Mouse (Mus musculus) cerebellum, adult 2 months (tissue): ENCODE measurements around the gene Tnrc6a. TPM values are rescaled to one million over a fixed set of nuclear protein-coding genes. Genes with fewer than 3 reads are reported as not detected.

ENCODE experiments used
- DNase-seq, 2 experiments: peaks; one replicate each; pipeline ENCODE4 v3.0.0; 2021
- H3K27ac ChIP-seq: fragments of 200-500 bp; 2 replicates; pipeline ENCODE4 v1.5.1; 2012; ENCODE audit warnings: low read length, control low read depth, inconsistent platforms; ENCODE audit not compliant: insufficient read depth
- H3K27me3 ChIP-seq: fragments of 200-500 bp; 2 replicates; pipeline ENCODE4 v1.6.1; 2012; ENCODE audit warnings: inconsistent platforms, mild to moderate bottlenecking, low read length, moderate library complexity; ENCODE audit not compliant: control insufficient read depth, insufficient read depth
- H3K4me1 ChIP-seq: fragments of 200-500 bp; 2 replicates; pipeline ENCODE4 v1.6.1; 2011; ENCODE audit warnings: low read length; ENCODE audit not compliant: control insufficient read depth, insufficient read depth
- H3K4me3 ChIP-seq: fragments of 200-500 bp; replicated peaks from 2 replicates; pipeline ENCODE3; 2011; ENCODE audit warnings: mild to moderate bottlenecking, low read depth, low read length, control low read depth; ENCODE audit not compliant: insufficient read depth
- CTCF ChIP-seq: fragments of 200-500 bp; IDR thresholded peaks from 2 replicates; pipeline ENCODE4 v1.5.1; 2011; ENCODE audit warnings: low read depth, mild to moderate bottlenecking, control low read depth, low read length, moderate library complexity, borderline replicate concordance; ENCODE audit not compliant: insufficient read depth
- POLR2A ChIP-seq: fragments of 200-500 bp; IDR thresholded peaks from 2 replicates; pipeline ENCODE4 v1.6.1; 2011; ENCODE audit warnings: low read length, control low read depth, borderline replicate concordance; ENCODE audit not compliant: insufficient read depth
- WGBS: fragments of 180-500 bp; shearing (Covaris S2); methylation state at CpG from one replicate; pipeline ENCODE4 v1.1.7; 2018; 5-methylcytosine and 5-hydroxymethylcytosine counted together
- polyA plus RNA-seq: library from polyadenylated mRNA; depleted of rRNA; stranded (reverse); fragments of >200 nt; gene quantifications from 2 replicates; pipeline ENCODE4 v1.2.3, GENCODE M21; 2012; rRNA removed

Gene Tnrc6a
- polyA plus RNA-seq = 91.0 and 95.3 TPM in 2 replicates

- peak; percentile 77 for TF ChIP-seq POLR2A
- no peak for TF ChIP-seq CTCF
- Histone ChIP-seq H3K27ac (peak within 1 kb of the TSS; percentile 100), H3K4me1 (peaks cover 5% of the 10 kb centered on the region; the same call in 1 of the 2 replicates), H3K27me3 (no peaks in the 10 kb centered on the region), H3K4me3 (peak within 1 kb of the TSS; percentile 99)
- under 1% methylated on average over 52 of the region's 55 CpGs for WGBS
- DNase-seq = peak; percentile 93 to 97
Measured at GRCm38 (mm10) chr7:123123665-123124298, at the start of gene Tnrc6a. TSS of gene Tnrc6a (plus strand) at chr7:123123885.

- no peak for DNase-seq
- no peak overlapping the region for H3K4me3 ChIP-seq
- WGBS = 80% methylated on average over 4 of the region's 4 CpGs
- peaks cover 3% of the 10 kb centered on the region; the same call in 1 of the 2 replicates for H3K4me1 ChIP-seq
- no peak for TF ChIP-seq CTCF
- TF ChIP-seq POLR2A = no peak
- no peak overlapping the region for H3K27ac ChIP-seq
- no peaks in the 10 kb centered on the region for H3K27me3 ChIP-seq
Measured at GRCm38 (mm10) chr7:123082236-123082635, 41.4 kb upstream of the Tnrc6a start.

- Histone ChIP-seq H3K27me3 (no peaks in the 10 kb centered on the region), H3K4me1 (peaks cover 3% of the 10 kb centered on the region; the same call in 1 of the 2 replicates), H3K4me3 (no peak overlapping the region), H3K27ac (no peak overlapping the region)
- no peak for DNase-seq
- WGBS = 36% methylated on average over 12 of the region's 12 CpGs
- TF ChIP-seq CTCF = no peak
- no peak for TF ChIP-seq POLR2A
Measured at GRCm38 (mm10) chr7:123083441-123084123, 40.1 kb upstream of the Tnrc6a start.

GRCm38 (mm10) chr7:123084180-123084691 lies 39.4 kb upstream of the Tnrc6a start:
- TF ChIP-seq POLR2A (no peak), CTCF (no peak)
- no peak overlapping the region for H3K4me3 ChIP-seq
- H3K27ac ChIP-seq = no peak overlapping the region
- WGBS = 3% methylated on average over 7 of the region's 7 CpGs
- no peaks in the 10 kb centered on the region for H3K27me3 ChIP-seq
- peak; percentile 45 for DNase-seq
- peaks cover 3% of the 10 kb centered on the region; the same call in 1 of the 2 replicates for H3K4me1 ChIP-seq

- H3K27ac ChIP-seq = no peak overlapping the region
- H3K4me1 ChIP-seq = peaks cover 3% of the 10 kb centered on the region; the same call in 1 of the 2 replicates
- TF ChIP-seq POLR2A = no peak
- TF ChIP-seq CTCF = no peak
- H3K27me3 ChIP-seq = no peaks in the 10 kb centered on the region
- 14% methylated on average over 13 of the region's 13 CpGs for WGBS
- no peak for DNase-seq
- H3K4me3 ChIP-seq = no peak overlapping the region
Measured at GRCm38 (mm10) chr7:123084708-123085107, 39.0 kb upstream of the Tnrc6a start.

GRCm38 (mm10) chr7:123088920-123089319 lies 34.8 kb upstream of the Tnrc6a start:
- no peak for TF ChIP-seq CTCF
- TF ChIP-seq POLR2A = no peak
- no peak overlapping the region for H3K4me3 ChIP-seq
- no peak for DNase-seq
- peaks cover 3% of the 10 kb centered on the region; the same call in 1 of the 2 replicates for H3K4me1 ChIP-seq
- H3K27me3 ChIP-seq = no peaks in the 10 kb centered on the region
- H3K27ac ChIP-seq = no peak overlapping the region
- 98% methylated on average over 4 of the region's 4 CpGs for WGBS

GRCm38 (mm10) chr7:123096344-123097120 lies 27.2 kb upstream of the Tnrc6a start:
- 89% methylated on average over 12 of the region's 12 CpGs for WGBS
- TF ChIP-seq POLR2A = no peak
- no peak for TF ChIP-seq CTCF
- Histone ChIP-seq H3K4me1 (peaks cover 4% of the 10 kb centered on the region; the same call in 1 of the 2 replicates), H3K4me3 (no peak overlapping the region), H3K27me3 (no peaks in the 10 kb centered on the region), H3K27ac (no peak overlapping the region)
- DNase-seq = no peak
